Mouse (Mus musculus) intestine, embryonic 14.5 days (tissue): ENCODE measurements around the gene Atg5. TPM values are rescaled to one million over a fixed set of nuclear protein-coding genes. Genes with fewer than 3 reads are reported as not detected.

Experiments
- ATAC-seq: fragments of 200-750 bp; cut with Nextera tagmentation; replicated peaks from 2 replicates; pipeline ENCODE4 v1.8.0; 2017; ENCODE audit warnings: low read depth, moderate number of reproducible peaks, moderate TSS enrichment, moderate library complexity; ENCODE audit not compliant: low FRiP score, low TSS enrichment
- DNase-seq: peaks from one replicate; pipeline ENCODE4 v3.0.0-alpha.2; 2018; ENCODE audit warnings: low spot score
- H3K27ac ChIP-seq: fragments of 300-500 bp; sonication (generic); 2 replicates; pipeline ENCODE4 v1.5.1; 2014; ENCODE audit warnings: low read depth, mild to moderate bottlenecking, control low read depth
- H3K27me3 ChIP-seq: fragments of 300-500 bp; sonication (generic); replicated peaks from 2 replicates; pipeline ENCODE4 v1.6.1; 2014; ENCODE audit warnings: low read length, control low read depth; ENCODE audit not compliant: control insufficient read depth, insufficient read depth
- H3K36me3 ChIP-seq: fragments of 300-500 bp; sonication (generic); 2 replicates; pipeline ENCODE4 v1.6.1; 2014; ENCODE audit warnings: low read length, control low read depth; ENCODE audit not compliant: control insufficient read depth, insufficient read depth
- H3K4me1 ChIP-seq: fragments of 300-500 bp; sonication (generic); replicated peaks from 2 replicates; pipeline ENCODE4 v1.6.1; 2014; ENCODE audit warnings: low read length, control low read depth, mixed read lengths; ENCODE audit not compliant: control insufficient read depth, insufficient read depth
- H3K4me2 ChIP-seq: fragments of 300-500 bp; sonication (generic); 2 replicates; pipeline ENCODE4 v1.6.1; 2014; ENCODE audit warnings: low read length
- H3K4me3 ChIP-seq: fragments of 300-500 bp; sonication (generic); 2 replicates; pipeline ENCODE4 v1.5.1; 2014; ENCODE audit warnings: low read depth, low read length, control low read depth, mixed read lengths
- H3K9ac ChIP-seq: fragments of 300-500 bp; sonication (generic); 2 replicates; pipeline ENCODE4 v1.6.1; 2014; ENCODE audit warnings: mild to moderate bottlenecking, low read length
- H3K9me3 ChIP-seq: fragments of 300-500 bp; sonication (generic); 2 replicates; pipeline ENCODE4 v1.6.1; 2016; ENCODE audit warnings: low read length, control low read depth; ENCODE audit not compliant: control insufficient read depth
- WGBS: fragments of 180-500 bp; shearing (Covaris S2); extraction: QIAGEN DNeasy Blood & Tissue Kit; methylation state at CpG from one replicate; pipeline ENCODE4 v1.1.7; 2014; 5-methylcytosine and 5-hydroxymethylcytosine counted together
- polyA plus RNA-seq: library from polyadenylated mRNA; unstranded; fragments of >200 nt; fragmentation: Nextera tagmentation; extraction: Ambion mirVana; gene quantifications from 2 replicates; pipeline ENCODE4 v1.2.1, GENCODE M21; 2014

Atg5 gene
- polyA plus RNA-seq, 1 experiment from 2014 or later = 52.0 TPM

DNA sequence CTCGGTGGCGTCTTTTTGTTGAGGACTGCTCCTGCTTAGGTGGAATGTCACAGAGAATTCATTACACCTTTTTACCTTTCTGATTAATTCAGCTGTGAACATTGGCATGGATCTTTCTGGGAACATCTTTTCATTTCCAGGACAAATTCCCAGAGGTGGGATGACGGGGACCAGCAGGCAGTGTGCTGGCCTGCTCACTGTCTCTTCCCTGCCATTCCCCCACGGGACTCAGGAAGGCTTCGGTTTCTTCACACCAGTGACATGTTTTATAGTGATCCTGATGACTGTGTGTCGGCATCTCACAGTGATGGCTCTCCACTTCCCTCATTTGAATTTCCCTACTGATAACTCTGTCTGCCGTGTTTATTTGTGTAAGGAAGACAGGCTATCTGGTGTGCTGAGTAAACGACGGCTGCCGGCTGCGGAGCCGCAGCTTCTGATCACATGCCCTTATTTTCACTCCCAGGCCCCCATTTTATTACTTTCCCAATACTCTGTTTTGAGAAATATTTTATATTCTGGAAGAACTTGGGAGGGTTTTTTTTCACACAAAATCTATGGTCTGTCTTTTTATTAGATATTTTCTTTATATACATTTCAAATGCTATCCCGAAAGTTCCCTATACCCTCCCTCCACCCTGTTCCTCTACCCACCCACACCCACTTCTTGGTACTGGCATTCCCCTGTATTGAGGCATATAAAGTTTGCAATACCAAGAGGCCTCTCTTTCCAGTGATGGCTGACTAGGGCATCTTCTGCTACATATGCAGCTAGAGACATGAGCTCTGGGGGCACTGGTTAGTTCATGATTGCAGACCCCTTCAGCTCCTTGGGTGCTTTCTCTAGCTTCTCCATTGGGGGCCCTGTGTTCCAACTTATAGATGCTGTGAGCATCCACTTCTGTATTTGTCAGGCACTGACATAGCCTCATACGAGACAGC is 80.6 kb downstream of the Atg5 start:
- Histone ChIP-seq H3K27me3 (no peaks in the 10 kb centered on the region), H3K4me2 (no peak overlapping the region), H3K9me3 (no peaks in the 10 kb centered on the region), H3K4me1 (no peaks in the 10 kb centered on the region), H3K27ac (no peak overlapping the region), H3K4me3 (no peak overlapping the region), H3K36me3 (no peaks in the 10 kb centered on the region), H3K9ac (no peak overlapping the region)
- DNase-seq (no peak), ATAC-seq (no peak)
- 48% methylated on average over 14 of the region's 14 CpGs for WGBS

DNA sequence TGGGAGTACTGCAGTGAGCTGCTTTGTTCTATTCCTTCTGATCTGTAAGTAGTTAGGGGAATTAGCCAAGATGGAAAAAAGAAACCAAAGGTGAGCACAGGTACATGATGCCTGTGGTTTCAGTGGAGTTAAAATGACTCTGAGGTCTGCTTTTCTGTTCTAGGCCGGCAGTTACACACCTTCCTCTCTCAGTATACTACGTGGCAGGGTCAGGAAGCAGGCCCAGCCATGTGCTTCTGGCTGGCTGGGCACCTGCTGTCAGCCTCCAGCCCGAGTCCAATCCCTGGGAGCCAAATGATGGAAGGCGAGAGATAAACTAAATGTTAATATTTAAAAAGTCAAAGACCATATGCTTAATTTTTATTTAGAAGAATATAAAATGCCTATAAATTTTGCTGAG is 85.3 kb downstream of the Atg5 start:
- ATAC-seq (no peak), DNase-seq (no peak)
- Histone ChIP-seq H3K4me2 (no peak overlapping the region), H3K36me3 (no peaks in the 10 kb centered on the region), H3K4me1 (no peaks in the 10 kb centered on the region), H3K27ac (no peak overlapping the region), H3K27me3 (no peaks in the 10 kb centered on the region), H3K9ac (no peak overlapping the region), H3K4me3 (no peak overlapping the region), H3K9me3 (no peaks in the 10 kb centered on the region)
- WGBS = 44% methylated on average over 4 of the region's 4 CpGs

DNA sequence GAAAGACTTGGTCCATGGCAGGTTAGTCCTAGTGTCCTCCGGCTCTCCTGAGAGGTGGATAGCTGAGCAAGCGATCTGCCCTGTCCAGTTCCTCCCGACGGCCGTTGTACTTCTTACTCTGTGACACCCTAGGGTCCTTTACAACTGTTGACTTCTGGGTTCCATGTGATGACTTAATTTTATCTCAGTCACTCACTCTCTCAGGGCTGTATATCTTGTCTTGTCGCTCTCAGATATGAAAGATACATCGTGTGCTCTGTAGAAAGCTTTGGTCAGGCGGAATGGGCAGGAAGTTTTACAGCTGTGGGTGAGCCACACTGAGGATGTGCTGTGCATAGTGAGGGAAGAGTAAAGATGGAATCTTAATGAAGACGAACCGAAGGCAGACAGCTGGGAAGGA is 86.2 kb downstream of the Atg5 start:
- ATAC-seq (no peak), DNase-seq (no peak)
- no peaks in the 10 kb centered on the region for H3K27me3 ChIP-seq
- H3K4me2 ChIP-seq = no peak overlapping the region
- H3K27ac ChIP-seq = no peak overlapping the region
- no peaks in the 10 kb centered on the region for H3K4me1 ChIP-seq
- H3K4me3 ChIP-seq = no peak overlapping the region
- no peaks in the 10 kb centered on the region for H3K9me3 ChIP-seq
- H3K9ac ChIP-seq = no peak overlapping the region
- no peaks in the 10 kb centered on the region for H3K36me3 ChIP-seq
- WGBS = 70% methylated on average over 10 of the region's 10 CpGs

DNA sequence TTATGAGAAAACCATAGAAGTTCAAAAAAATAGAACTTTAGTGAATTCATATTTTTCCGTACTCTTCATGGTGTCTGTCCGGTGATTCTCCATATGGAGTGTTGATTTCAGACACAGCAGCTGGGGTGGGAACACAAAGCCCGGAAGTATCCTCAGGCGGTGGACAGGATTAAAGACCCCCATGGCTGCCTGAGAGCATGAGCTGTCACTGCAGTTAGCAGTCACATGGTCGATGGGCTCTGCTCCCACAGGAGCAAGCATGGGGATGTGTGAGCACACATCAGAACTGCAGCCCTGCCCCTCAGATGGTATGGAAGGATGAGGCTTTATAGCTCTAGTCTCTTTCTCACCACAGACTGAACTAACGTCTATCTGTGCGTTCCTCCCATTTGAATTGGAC is 87.1 kb downstream of the Atg5 start:
- H3K9ac ChIP-seq = no peak overlapping the region
- WGBS = 76% methylated on average over 7 of the region's 7 CpGs
- H3K4me3 ChIP-seq = no peak overlapping the region
- H3K4me2 ChIP-seq = no peak overlapping the region
- no peak overlapping the region for H3K27ac ChIP-seq
- H3K4me1 ChIP-seq = no peaks in the 10 kb centered on the region
- H3K9me3 ChIP-seq = no peaks in the 10 kb centered on the region
- no peaks in the 10 kb centered on the region for H3K36me3 ChIP-seq
- no peaks in the 10 kb centered on the region for H3K27me3 ChIP-seq
- ATAC-seq (no peak), DNase-seq (no peak)

DNA sequence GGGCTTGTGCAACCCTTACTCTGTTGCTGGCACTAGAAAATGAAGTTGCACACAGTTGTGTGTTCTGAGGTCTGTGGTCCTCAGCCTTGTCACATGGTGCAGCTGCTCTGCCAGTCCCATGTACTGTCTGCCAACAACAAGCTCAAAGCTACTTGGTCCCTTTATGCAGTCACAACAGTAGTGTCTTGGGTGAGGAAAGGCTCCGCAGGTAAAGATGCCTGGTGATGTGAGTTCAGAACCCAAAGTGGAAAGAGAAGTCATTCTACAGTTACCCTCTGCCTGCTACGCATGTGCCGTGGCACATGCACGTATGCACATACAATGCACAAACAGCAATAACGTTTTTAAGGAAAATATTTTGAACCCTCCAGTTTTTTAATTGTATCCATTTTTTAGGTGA is 88.5 kb downstream of the Atg5 start:
- WGBS = 91% methylated on average over 5 of the region's 5 CpGs
- Histone ChIP-seq H3K27me3 (no peaks in the 10 kb centered on the region), H3K36me3 (no peaks in the 10 kb centered on the region), H3K9me3 (no peaks in the 10 kb centered on the region), H3K4me2 (no peak overlapping the region), H3K9ac (no peak overlapping the region), H3K4me3 (no peak overlapping the region), H3K4me1 (no peaks in the 10 kb centered on the region), H3K27ac (no peak overlapping the region)
- no peak for ATAC-seq
- DNase-seq = no peak

DNA sequence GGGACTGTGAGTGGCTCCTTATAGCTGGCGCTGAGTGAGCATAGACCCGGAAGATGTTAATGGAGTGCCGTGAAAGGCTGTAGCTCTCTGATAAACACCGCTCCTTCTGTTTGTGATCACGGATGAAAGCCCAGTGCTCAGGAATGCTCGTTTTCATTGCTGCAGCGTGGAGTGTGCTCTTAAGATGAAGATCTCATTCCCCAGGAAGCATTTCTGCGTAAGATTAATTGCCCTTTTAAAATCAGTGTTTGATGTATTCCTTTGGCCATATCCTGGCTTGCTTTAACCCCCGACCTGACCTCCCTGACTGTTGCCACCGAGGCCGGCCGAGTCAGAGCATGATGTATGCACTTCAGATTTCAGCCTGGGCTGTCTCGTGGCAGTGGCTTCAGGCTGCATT is 89.2 kb downstream of the Atg5 start:
- no peaks in the 10 kb centered on the region for H3K36me3 ChIP-seq
- DNase-seq = no peak
- no peaks in the 10 kb centered on the region for H3K27me3 ChIP-seq
- WGBS = 16% methylated on average over 13 of the region's 13 CpGs
- H3K9me3 ChIP-seq = no peaks in the 10 kb centered on the region
- no peaks in the 10 kb centered on the region for H3K4me1 ChIP-seq
- no peak for ATAC-seq
- H3K27ac ChIP-seq = no peak overlapping the region
- no peak overlapping the region for H3K9ac ChIP-seq
- H3K4me3 ChIP-seq = no peak overlapping the region
- no peak overlapping the region for H3K4me2 ChIP-seq

DNA sequence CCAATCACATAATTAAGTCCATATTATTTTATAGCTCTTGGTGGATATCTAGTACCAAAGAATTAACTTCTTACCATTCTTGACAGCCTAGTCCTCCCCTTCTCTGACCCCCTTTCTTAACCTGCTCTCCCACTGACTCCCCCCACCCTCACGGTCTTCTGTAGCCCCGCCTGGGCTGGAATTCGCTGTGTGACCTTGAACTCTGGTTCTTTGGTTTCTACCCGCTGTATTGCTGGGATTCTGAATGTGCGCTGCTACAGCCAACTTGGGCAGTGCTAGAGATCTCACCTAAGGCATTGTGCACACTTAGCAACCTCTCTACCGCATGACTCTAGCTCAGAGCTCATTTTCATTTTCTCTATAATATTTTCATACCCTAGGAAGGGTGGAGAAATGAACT is 90.7 kb downstream of the Atg5 start:
- no peaks in the 10 kb centered on the region for H3K36me3 ChIP-seq
- no peak for ATAC-seq
- no peak overlapping the region for H3K27ac ChIP-seq
- H3K9ac ChIP-seq = no peak overlapping the region
- WGBS = 71% methylated on average over 6 of the region's 6 CpGs
- DNase-seq = no peak
- no peak overlapping the region for H3K4me2 ChIP-seq
- no peak overlapping the region for H3K4me3 ChIP-seq
- no peaks in the 10 kb centered on the region for H3K4me1 ChIP-seq
- no peaks in the 10 kb centered on the region for H3K9me3 ChIP-seq
- H3K27me3 ChIP-seq = no peaks in the 10 kb centered on the region

DNA sequence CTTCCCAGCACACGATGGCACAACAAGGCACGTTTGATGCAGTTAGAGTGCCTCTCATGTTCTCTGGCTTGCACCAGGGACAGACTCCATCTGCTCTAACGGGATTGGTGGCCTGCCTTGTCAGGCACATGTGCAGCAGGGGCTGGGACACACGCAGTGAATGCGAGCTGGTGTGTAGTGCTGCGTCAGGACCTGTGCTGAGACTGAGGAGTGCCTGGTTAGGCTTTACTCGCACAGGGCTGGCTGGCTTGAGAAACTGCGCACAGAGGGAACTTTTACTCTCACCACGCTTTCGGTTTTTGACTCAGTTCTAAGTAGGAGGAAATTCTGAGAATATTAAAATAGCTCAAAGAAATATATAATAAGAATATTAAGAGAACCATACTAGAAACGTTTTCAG is 92.5 kb downstream of the Atg5 start:
- no peaks in the 10 kb centered on the region for H3K36me3 ChIP-seq
- ATAC-seq (no peak), DNase-seq (no peak)
- H3K9me3 ChIP-seq = no peaks in the 10 kb centered on the region
- H3K27ac ChIP-seq = no peak overlapping the region
- H3K4me2 ChIP-seq = no peak overlapping the region
- H3K4me3 ChIP-seq = no peak overlapping the region
- no peaks in the 10 kb centered on the region for H3K4me1 ChIP-seq
- WGBS = 76% methylated on average over 11 of the region's 11 CpGs
- no peaks in the 10 kb centered on the region for H3K27me3 ChIP-seq
- H3K9ac ChIP-seq = no peak overlapping the region

DNA sequence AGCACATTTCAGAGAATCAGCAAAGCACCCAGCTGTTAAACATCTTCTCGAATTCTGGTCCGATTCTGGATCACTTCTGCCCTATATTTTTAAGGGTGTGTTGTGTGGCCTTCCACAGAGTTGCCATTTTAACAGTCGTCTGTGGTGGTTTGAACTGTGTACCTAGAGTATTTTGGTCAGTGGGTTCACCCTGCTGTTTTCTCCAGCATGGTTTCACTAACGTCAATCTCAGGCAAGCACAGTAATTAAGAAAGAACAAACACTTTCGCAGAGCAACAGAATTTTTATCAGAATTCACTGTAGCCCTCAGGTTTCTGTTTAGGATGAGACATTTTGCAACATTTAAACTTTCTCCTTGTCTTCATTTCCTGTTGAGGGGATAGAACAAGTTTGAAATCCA is 94.3 kb downstream of the Atg5 start:
- Histone ChIP-seq H3K4me2 (no peak overlapping the region), H3K9ac (no peak overlapping the region), H3K4me3 (no peak overlapping the region), H3K9me3 (no peaks in the 10 kb centered on the region), H3K36me3 (no peaks in the 10 kb centered on the region), H3K27me3 (no peaks in the 10 kb centered on the region), H3K4me1 (no peaks in the 10 kb centered on the region), H3K27ac (no peak overlapping the region)
- no peak for DNase-seq
- no peak for ATAC-seq
- 81% methylated on average over 5 of the region's 5 CpGs for WGBS
